Mouse (Mus musculus) layer of hippocampus, adult 18-20 months (tissue): ENCODE data around the gene Prl7b1. TPM values are rescaled to one million over a fixed set of nuclear protein-coding genes. Genes with fewer than 3 reads are reported as not detected.

ENCODE experiments used
- DNase-seq, 2 experiments: peaks; one replicate each; pipeline ENCODE4 v3.0.0; 2022; ENCODE audit warnings: low spot score in 2 of 2
- long read RNA-seq: library from polyadenylated mRNA; stranded (forward); transcript quantifications from one replicate; pipeline ENCODE4 v2.0.0, GENCODE M21; 2021
- total RNA-seq, 2 experiments: library from RNA; stranded (reverse); gene quantifications; 2 replicates each; pipeline ENCODE4 v1.2.3; 2021

Prl7b1 gene
- total RNA-seq: not detected
- long read RNA-seq: 0 reads

DNA sequence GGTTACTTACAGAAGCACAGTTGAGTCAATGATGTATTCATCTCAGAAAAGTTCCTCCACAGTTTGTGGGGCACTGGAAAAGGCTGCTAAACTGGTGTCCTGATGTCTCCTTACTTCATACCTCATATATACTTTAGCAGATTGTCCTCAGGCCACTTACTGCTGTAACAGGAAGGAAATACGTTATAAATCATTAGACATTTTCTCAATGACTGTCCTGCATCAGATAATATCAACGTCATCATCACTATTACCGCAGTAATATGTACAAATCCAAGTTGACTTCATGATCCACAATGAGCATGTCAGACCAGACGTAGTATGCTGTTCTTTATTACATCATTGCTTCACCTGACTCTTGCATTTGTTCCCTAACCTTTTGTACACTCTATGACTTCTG, at the start of gene Prl7b1:
Gene Prl7b1 (minus strand): TSS at position 101 of the 400 bp plus-strand sequence.
- no peak for DNase-seq

GRCm38 (mm10) chr13:27642393-27642792, 32.0 kb upstream of the Prl7b1 start, which contains the start of gene Prl7a1:
TSS of gene Prl7a1 (minus strand) at chr13:27642493.
- DNase-seq: no peak

DNA sequence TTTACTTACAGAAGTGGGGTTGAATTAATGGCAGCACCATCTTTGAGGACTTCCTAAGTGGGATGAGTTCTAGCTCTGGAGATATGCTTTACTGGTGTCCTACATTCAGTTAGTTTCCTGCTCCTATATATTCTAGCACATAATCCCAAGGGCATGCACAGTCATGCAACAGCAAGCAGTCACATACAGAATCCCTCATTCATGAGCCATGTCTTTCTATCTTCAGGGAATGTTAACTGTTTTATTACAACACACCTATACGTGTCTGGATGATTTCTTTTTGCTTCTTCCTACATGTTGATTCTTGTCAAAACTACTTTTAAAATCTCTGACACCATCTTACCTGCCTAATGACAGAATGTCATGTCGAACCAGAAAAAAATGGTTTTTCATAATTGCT, 28.3 kb downstream of the Prl7b1 start, which contains the start of gene Prl8a1:
Gene Prl8a1 (minus strand): TSS at position 101 of the 400 bp plus-strand sequence.
- no peak for DNase-seq

- no peak for DNase-seq
Observed at GRCm38 (mm10) chr13:27564506-27564905, 45.9 kb downstream of the Prl7b1 start, which contains the start of gene Prl8a9. TSS of gene Prl8a9 (minus strand) at chr13:27564606.

DNA sequence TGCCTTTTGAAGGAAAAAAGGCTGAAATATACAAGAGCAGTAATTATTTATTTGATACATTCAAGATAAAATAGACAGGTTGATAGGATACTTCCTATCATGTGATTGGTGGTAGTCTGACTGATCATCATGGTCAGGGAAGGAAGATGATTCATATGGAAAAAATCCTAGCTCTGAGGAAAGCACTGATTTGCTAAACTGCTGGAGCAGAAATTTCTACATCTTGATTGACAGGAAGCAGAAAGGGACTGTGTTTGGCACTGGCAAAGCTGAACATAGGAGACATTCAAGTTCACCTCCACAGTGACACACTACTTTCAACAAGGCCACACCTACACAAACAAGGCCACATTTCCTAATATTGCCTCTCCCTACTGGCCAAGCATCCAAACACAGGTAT, 57.0 kb downstream of the Prl7b1 start:
- DNase-seq: no peak

Other genes starting within 250 kb of the Prl7b1 start
- gene Prl2b1, start 219.7 kb downstream of the Prl7b1 start, total RNA-seq: not detected
- not detected for gene Prl8a6, start 171.9 kb downstream of the Prl7b1 start, total RNA-seq
- not detected for gene Prl8a8, start 97.4 kb downstream of the Prl7b1 start, total RNA-seq
- gene Prl8a9, start 46.0 kb downstream of the Prl7b1 start, total RNA-seq: not detected
- not detected for gene Prl8a1, start 28.4 kb downstream of the Prl7b1 start, total RNA-seq
- gene Prl7a1, start 31.9 kb upstream of the Prl7b1 start, total RNA-seq: not detected
- gene Prl7a2, start 57.5 kb upstream of the Prl7b1 start, total RNA-seq: not detected
- gene Prl7d1, start 106.2 kb upstream of the Prl7b1 start, total RNA-seq: not detected
- not detected for gene Prl7c1, start 170.2 kb upstream of the Prl7b1 start, total RNA-seq
- not detected for gene Prl2a1, start 191.1 kb upstream of the Prl7b1 start, total RNA-seq
- gene Prl2c1, start 238.8 kb upstream of the Prl7b1 start, total RNA-seq: not detected